Mouse (Mus musculus) limb, embryonic 14.5 days (tissue): ENCODE measurements around the gene Pex16. TPM values are rescaled to one million over a fixed set of nuclear protein-coding genes. Genes with fewer than 3 reads are reported as not detected.
"Not testable (repeated sequence)": the region's sequence is repeated elsewhere in the genome, so short reads cannot be mapped to it uniquely, and the experiment has no call there.

Experiments
- ATAC-seq: fragments of 200-750 bp; cut with Nextera tagmentation; 2 replicates; pipeline ENCODE4 v1.8.0; 2017; ENCODE audit warnings: low read depth, moderate number of reproducible peaks, moderate TSS enrichment; ENCODE audit not compliant: low FRiP score
- DNase-seq: peaks from one replicate; pipeline ENCODE4 v3.0.0-alpha.2; 2015; ENCODE audit warnings: low spot score
- H3K27ac ChIP-seq: fragments of 300-500 bp; sonication (generic); replicated peaks from 2 replicates; pipeline ENCODE4 v1.5.1; 2014; ENCODE audit warnings: low read depth, mild to moderate bottlenecking, low read length, moderate library complexity, mixed read lengths
- H3K27me3 ChIP-seq: fragments of 300-500 bp; sonication (generic); 2 replicates; pipeline ENCODE4 v1.6.1; 2014; ENCODE audit warnings: low read length, mixed read lengths; ENCODE audit not compliant: control insufficient read depth, insufficient read depth
- H3K36me3 ChIP-seq: fragments of 300-500 bp; sonication (generic); 2 replicates; pipeline ENCODE4 v1.6.1; 2014; ENCODE audit warnings: mild to moderate bottlenecking, low read length, moderate library complexity, mixed read lengths; ENCODE audit not compliant: control insufficient read depth, insufficient read depth
- H3K4me1 ChIP-seq: fragments of 300-500 bp; sonication (generic); 2 replicates; pipeline ENCODE4 v1.6.1; 2014; ENCODE audit warnings: antibody characterized with exemption, low read length, mixed read lengths; ENCODE audit not compliant: control insufficient read depth, insufficient read depth
- H3K4me2 ChIP-seq: fragments of 300-500 bp; sonication (generic); replicated peaks from 2 replicates; pipeline ENCODE4 v1.6.1; 2014; ENCODE audit warnings: low read depth, mild to moderate bottlenecking, low read length, moderate library complexity; ENCODE audit not compliant: severe bottlenecking
- H3K4me3 ChIP-seq: fragments of 300-500 bp; sonication (generic); replicated peaks from 2 replicates; pipeline ENCODE4 v1.5.1; 2014; ENCODE audit warnings: low read length
- H3K9ac ChIP-seq: fragments of 300-500 bp; sonication (generic); 2 replicates; pipeline ENCODE4 v1.6.1; 2014; ENCODE audit warnings: mild to moderate bottlenecking, low read depth, low read length, moderate library complexity; ENCODE audit not compliant: severe bottlenecking
- H3K9me3 ChIP-seq: fragments of 300-500 bp; sonication (generic); 2 replicates; pipeline ENCODE4 v1.6.1; 2016; ENCODE audit warnings: low read length; ENCODE audit not compliant: control insufficient read depth
- POLR2A ChIP-seq: fragments of 200-500 bp; IDR thresholded peaks from 2 replicates; pipeline ENCODE4 v1.8.0; 2012; ENCODE audit warnings: inconsistent platforms, mild to moderate bottlenecking, moderate library complexity, borderline replicate concordance; ENCODE audit not compliant: insufficient read depth, insufficient read length; ENCODE audit errors: extremely low read depth
- WGBS: fragments of 180-500 bp; shearing (Covaris S2); extraction: QIAGEN DNeasy Blood & Tissue Kit; methylation state at CpG from one replicate; pipeline ENCODE4 v1.1.7; 2014; 5-methylcytosine and 5-hydroxymethylcytosine counted together
- polyA plus RNA-seq, 2 experiments: library from polyadenylated mRNA; depleted of rRNA in 1 of 2; stranded (reverse) in 1 of 2; unstranded in 1 of 2; fragments of >200 nt; fragmentation: Nextera tagmentation in 1 of 2; extraction: Ambion mirVana in 1 of 2; gene quantifications; 2 replicates each; pipeline versions ENCODE4 v1.2.1 to v1.2.3; 2012 to 2014

Pex16 gene
- polyA plus RNA-seq, 2 experiments, result 22.3 to 26.4 TPM

GRCm38 (mm10) chr2:92391703-92392317, 17.3 kb downstream of the Pex16 start:
- peaks cover 21% of the 10 kb centered on the region for H3K4me1 ChIP-seq
- DNase-seq (no peak), ATAC-seq (no peak)
- no peaks in the 10 kb centered on the region for H3K9me3 ChIP-seq
- H3K9ac ChIP-seq, result peak overlapping the region; percentile 50
- peak overlapping the region; percentile 52 for H3K4me2 ChIP-seq
- 19% methylated on average over 11 of the region's 11 CpGs for WGBS
- no peak for TF ChIP-seq POLR2A
- peaks cover 6% of the 10 kb centered on the region; the same call in 1 of the 2 replicates for H3K36me3 ChIP-seq
- H3K27me3 ChIP-seq, result no peaks in the 10 kb centered on the region
- H3K27ac ChIP-seq, result peak overlapping the region; percentile 28
- peak overlapping the region; percentile 36 for H3K4me3 ChIP-seq

GRCm38 (mm10) chr2:92392318-92393264, 18.1 kb downstream of the Pex16 start:
- Histone ChIP-seq H3K27me3 (no peaks in the 10 kb centered on the region), H3K4me3 (peak overlapping the region; percentile 36), H3K36me3 (no peaks in the 10 kb centered on the region), H3K9me3 (no peaks in the 10 kb centered on the region), H3K4me1 (peaks cover 21% of the 10 kb centered on the region), H3K9ac (peak overlapping the region; percentile 50), H3K27ac (peak overlapping the region; percentile 28), H3K4me2 (peak overlapping the region; percentile 52)
- TF ChIP-seq POLR2A, result no peak
- DNase-seq, result peak; percentile 51
- 4% methylated on average over 23 of the region's 26 CpGs for WGBS
- ATAC-seq, result peak; percentile 12; the same call in 1 of the 2 replicates

GRCm38 (mm10) chr2:92395535-92395934, 21.1 kb downstream of the Pex16 start:
- H3K27ac ChIP-seq, result no peak overlapping the region
- no peak overlapping the region for H3K4me2 ChIP-seq
- peaks cover 4% of the 10 kb centered on the region for H3K27me3 ChIP-seq
- peaks cover 16% of the 10 kb centered on the region for H3K4me1 ChIP-seq
- no peaks in the 10 kb centered on the region for H3K9me3 ChIP-seq
- no peaks in the 10 kb centered on the region for H3K36me3 ChIP-seq
- no peak overlapping the region for H3K9ac ChIP-seq
- DNase-seq (no peak), ATAC-seq (no peak)
- H3K4me3 ChIP-seq, result no peak overlapping the region
- WGBS, result 79% methylated on average over 3 of the region's 3 CpGs
- TF ChIP-seq POLR2A, result no peak

- ATAC-seq, result no peak
- Histone ChIP-seq H3K9me3 (no peaks in the 10 kb centered on the region), H3K27me3 (peaks cover 7% of the 10 kb centered on the region), H3K4me2 (no peak overlapping the region), H3K36me3 (no peaks in the 10 kb centered on the region), H3K4me3 (no peak overlapping the region), H3K27ac (no peak overlapping the region), H3K4me1 (peaks cover 10% of the 10 kb centered on the region; the same call in 1 of the 2 replicates), H3K9ac (no peak overlapping the region)
- DNase-seq, result no peak
- TF ChIP-seq POLR2A, result no peak
- WGBS, result 71% methylated on average over 1 of the region's 1 CpGs
Observed at GRCm38 (mm10) chr2:92397436-92397835, 23.0 kb downstream of the Pex16 start.

GRCm38 (mm10) chr2:92399877-92400276, 25.4 kb downstream of the Pex16 start:
- not testable (repeated sequence) for DNase-seq, H3K27ac ChIP-seq, H3K36me3 ChIP-seq, H3K27me3 ChIP-seq, H3K9ac ChIP-seq, H3K4me3 ChIP-seq, ATAC-seq, H3K9me3 ChIP-seq, H3K4me1 ChIP-seq, H3K4me2 ChIP-seq
- 86% methylated on average over 3 of the region's 4 CpGs for WGBS
